Mouse (Mus musculus) activated CD4-positive, CD25-positive, alpha-beta regulatory T cell, adult 4 months (primary cell): Measurements from ENCODE around the gene Itga2. TPM values are rescaled to one million over a fixed set of nuclear protein-coding genes. Genes with fewer than 3 reads are reported as not detected.

Experiments
- ATAC-seq: one replicate; pipeline ENCODE4 v1.8.0; 2017
- polyA plus RNA-seq, 2 experiments: library from polyadenylated mRNA; unstranded; fragments of 100-300 nt; shearing (Covaris generic); gene quantifications; one replicate each; pipeline ENCODE4 v1.2.1; 2017

Itga2 gene
- polyA plus RNA-seq, 2 experiments from 2014 or later, result 8.1 to 9.7 TPM

DNA sequence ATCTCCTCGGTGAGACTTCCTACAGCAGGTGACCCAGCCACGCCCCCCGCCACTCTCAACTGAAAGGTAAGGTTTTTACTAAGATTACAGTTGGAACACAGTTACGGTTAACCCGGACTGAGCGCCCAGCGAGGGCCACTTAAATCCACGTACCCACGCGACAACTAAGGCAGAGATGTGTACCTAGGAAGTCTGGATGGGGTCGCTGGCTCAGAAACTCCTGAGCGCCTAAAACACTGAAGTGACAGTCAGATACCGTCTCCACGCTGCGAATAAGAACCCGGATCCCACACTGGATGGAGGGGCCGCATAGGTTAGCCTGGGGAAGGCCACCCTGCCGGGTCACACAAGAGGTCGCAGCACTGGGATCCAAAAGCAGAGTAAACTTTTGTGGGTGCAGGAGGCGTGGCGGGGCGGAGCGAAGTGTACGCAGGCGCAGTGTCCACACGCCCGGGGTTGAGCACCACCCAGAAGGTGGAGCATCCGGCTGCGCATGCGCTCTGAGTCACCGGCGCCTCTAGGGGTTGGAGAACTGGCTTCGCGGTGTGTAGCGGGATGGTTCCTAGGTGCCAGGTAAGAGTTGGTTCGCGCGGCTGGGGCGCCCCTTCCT is 114.0 kb downstream of the Itga2 start, which contains the start of gene Mocs2:
TSS of gene Mocs2 (plus strand) at position 486 of the 610 bp plus-strand sequence.
- peak; percentile 95 for ATAC-seq

DNA sequence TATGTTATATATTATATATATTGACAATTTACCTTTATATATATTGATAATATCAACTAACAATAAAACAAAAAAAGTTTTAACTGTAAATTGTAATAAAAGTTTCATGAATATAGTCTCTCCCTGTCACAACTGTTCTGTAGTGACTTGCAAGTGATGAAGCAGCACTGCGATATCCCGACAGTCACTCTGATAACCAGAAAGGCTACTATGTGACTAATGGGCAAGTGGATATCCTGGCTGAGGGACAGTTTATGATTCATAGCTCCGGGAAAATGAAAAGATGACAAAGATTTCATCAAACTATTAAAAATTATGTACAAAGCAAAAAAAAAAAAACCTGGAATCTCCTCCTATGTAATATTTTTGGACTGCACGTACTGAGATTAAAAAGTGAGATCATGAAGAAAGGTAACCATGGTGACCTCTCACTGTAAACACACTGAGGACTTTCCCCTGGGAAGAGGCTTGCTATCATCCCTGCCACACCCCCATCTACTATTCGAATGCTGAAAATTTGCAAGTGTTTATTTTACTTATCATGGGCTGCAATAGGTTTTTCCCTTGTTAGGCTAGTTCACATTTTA is 122.2 kb downstream of the Itga2 start:
- ATAC-seq, result no peak

DNA sequence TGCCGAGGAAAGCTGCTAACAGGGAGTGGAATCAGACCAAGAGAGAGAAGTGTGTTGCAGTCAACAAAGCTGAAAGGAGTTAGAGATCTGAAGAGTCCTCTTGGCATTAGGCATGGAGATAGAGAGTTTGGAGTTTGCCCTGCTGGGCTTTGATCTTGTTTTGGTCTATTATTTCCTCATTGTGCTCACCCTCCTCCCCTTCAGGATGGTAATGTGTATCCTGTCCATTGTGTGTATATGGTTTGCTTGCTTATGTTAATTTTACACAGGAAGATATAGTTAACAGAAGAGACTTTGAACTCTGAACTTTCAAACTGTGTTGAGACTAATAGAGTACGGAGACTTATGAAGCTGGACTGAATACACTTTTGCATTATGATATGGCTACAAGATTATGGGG is 128.9 kb downstream of the Itga2 start:
- ATAC-seq, result no peak

DNA sequence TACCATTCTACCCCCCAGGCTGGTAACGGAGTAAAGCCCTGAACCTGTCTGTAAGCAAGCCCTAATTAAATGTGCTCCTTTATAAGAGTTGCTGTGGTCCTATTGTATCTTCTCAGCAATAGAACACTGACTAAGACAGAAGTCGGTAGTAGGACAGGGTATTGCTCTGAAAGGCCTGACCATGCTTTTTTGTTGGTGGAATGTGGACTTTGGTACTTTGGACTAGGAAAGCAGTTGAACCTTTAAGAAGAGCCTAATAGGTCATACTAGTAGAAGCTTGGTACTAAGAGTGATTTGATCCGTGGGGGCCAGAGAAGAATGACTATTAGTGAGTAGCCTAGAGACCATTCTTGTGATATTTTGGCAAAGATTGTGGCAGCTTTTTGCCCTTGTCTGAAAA is 130.0 kb downstream of the Itga2 start:
- ATAC-seq, result no peak

DNA sequence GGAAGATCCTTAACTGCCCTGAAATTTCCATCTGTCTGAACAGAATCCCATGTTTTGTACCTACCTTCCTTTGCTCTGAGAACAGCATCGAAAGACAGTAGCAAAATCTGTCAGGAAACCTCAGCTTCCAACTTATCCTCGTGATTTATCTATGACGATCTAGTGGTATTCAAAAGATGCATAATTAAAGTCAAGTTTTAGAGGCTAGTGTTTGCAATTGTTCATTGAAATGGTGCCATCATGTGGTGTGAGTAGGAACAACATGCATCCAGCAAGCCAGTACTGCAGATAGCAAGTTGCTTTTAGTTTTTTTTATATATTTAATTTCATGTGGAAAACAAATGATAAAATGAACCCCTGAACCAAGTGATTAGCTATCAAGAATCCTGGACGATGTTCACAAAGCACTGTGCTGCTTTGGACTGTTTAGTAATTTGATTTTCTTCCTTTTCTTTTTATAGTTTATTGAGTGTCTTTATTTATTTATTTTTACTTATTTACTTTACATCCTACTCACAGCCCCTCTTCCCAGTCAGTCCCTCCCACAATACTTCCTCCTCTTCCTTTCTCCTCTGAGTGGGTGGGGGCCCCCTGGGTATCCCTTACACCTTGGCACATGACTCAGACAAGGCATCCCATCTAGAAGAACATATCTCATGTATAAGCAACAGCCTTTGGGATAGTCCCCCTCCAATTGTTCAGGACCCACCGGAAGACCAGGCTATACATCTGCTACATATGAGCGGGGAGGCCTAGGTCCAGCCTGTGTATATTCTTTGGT is 138.5 kb downstream of the Itga2 start:
- ATAC-seq, result no peak

DNA sequence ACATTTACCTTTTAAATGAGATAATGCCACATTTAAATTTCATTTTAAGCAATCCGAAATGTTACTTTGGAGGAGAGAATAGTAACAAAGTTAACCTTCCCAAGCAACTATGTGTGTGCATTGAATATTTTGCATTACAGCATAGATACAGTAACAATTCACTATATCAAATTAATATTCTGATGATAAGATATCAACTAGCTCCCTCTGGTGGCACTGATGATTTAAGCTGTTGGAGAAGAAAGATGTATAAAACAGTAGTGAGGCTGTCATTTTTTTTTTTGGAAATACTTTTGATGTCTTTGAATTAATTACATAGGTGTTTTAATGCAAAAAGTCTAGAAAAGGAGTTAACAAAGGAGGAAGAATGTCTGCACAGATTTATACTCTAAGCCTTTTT is 140.4 kb downstream of the Itga2 start:
- no peak for ATAC-seq

Other genes starting within 250 kb of the Itga2 start
- gene Mocs2, start 113.9 kb downstream of the Itga2 start, polyA plus RNA-seq, result 10 to 100 TPM; 46.8 to 50.3 TPM
- gene Pelo, start 158.1 kb upstream of the Itga2 start, polyA plus RNA-seq, result 1 to 10 TPM; 2.6 to 2.8 TPM
- under 1 TPM in 1 of 2 experiments, not detected in 1; 0.60 TPM for gene Gm49395, start 169.8 kb upstream of the Itga2 start, polyA plus RNA-seq
- gene Itga1, start 169.9 kb upstream of the Itga2 start, polyA plus RNA-seq, result under 1 TPM; 0.68 to 0.87 TPM